Mouse (Mus musculus) left cerebral cortex, postnatal 25 days (tissue): Measurements from ENCODE around the gene Ofd1. TPM values are rescaled to one million over a fixed set of nuclear protein-coding genes. Genes with fewer than 3 reads are reported as not detected.
A peak's percentile ranks its signal among the peaks of the same experiment; 100 is the strongest.

Experiments
- DNase-seq, 2 experiments: peaks; one replicate each; pipeline ENCODE4 v3.0.0; 2022; ENCODE audit warnings: low spot score in 2 of 2, mixed read lengths in 1 of 2
- intact Hi-C: fragments of 180-260 bp; cut with DNase I; formaldehyde crosslinking; loops from one replicate; pipeline ENCODE4 v1.15.1; 2025
- total RNA-seq, 2 experiments: library from RNA; stranded (reverse); gene quantifications; 2 replicates each; pipeline ENCODE4 v1.2.3; 2021

The Ofd1 gene
- total RNA-seq, 2 experiments from 2014 or later: 4.2 to 4.7 TPM

GRCm38 (mm10) chrX:166365458-166366213 lies 74.9 kb downstream of the Ofd1 start:
- intact Hi-C loops: no loop called here
- no peak for DNase-seq

DNA sequence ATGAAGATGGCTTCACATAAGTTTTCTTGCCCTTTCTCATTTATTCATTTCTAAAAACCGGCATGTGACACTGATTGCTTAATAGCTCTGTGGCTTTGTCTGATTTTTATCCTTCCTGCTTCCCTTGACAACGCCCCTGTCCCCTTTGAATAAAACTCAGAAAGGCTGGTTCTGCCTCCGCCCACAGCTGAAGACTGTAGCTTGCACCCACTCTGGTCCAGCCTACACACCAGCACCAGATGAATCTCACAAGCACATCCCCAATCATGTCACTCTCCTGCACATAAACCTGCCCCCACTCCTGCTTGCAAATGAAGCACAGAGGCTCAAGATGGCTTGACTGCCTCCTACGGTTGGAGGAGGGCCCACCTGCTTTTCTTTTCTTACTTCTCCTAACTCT lies 80.0 kb downstream of the Ofd1 start:
- intact Hi-C loops: no loop called here
- DNase-seq: peak; percentile 43 to 90

- no peak for DNase-seq
- intact Hi-C loops: no loop called here
Observed at GRCm38 (mm10) chrX:166359927-166360440, 80.5 kb downstream of the Ofd1 start.

DNA sequence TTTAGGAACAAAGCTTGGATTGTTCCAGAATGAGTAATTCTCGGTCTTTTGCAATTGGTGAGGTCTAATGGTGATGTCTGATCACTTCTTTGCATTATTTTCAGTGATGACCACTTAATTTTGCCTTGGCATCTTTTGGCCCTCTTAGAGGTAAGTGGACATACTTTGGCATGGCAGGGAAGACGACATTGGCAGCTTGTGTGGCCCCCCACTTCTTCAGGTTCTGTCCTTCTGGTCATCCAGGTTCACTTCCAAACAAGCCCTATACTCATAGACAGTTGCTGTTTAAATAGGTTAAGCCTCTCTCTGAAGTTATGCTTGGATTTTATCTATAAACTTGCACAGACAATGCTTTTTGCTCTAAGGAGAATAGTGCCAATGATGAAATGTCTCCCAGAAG lies 81.5 kb downstream of the Ofd1 start:
- DNase-seq: no peak
- intact Hi-C loops: no loop called here

GRCm38 (mm10) chrX:166356276-166356675 lies 84.2 kb downstream of the Ofd1 start:
- intact Hi-C loops: loop anchor here (2.0 kb wide), 1 partner anchor 137 kb away; no protein-coding TSS in a partner anchor
- DNase-seq: no peak

GRCm38 (mm10) chrX:166354913-166355312 lies 85.6 kb downstream of the Ofd1 start:
- no peak for DNase-seq

DNA sequence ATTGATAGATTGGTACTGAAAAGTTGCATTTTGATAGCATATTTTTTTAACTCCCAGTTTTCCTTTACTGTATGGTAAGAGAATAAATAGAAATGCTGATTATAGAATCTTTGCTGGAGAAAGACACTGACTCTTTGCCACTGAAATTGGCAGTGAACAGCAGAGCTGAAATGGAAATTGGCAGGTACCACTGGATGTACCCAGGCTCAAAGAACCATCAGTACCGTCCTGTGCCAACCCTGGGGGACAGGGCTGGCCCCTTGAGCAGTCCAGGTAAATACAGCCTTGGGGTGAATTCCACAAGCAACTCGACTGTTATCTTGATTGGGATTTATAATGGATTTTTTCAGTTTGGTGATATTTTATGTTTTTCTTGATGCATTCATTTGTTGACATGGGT lies 87.1 kb downstream of the Ofd1 start:
- intact Hi-C loops: no loop called here
- no peak for DNase-seq

More at GRCm38 (mm10) chrX:166354913-166355312, 85.6 kb downstream of the Ofd1 start:
- intact Hi-C loops: no loop called here

DNA sequence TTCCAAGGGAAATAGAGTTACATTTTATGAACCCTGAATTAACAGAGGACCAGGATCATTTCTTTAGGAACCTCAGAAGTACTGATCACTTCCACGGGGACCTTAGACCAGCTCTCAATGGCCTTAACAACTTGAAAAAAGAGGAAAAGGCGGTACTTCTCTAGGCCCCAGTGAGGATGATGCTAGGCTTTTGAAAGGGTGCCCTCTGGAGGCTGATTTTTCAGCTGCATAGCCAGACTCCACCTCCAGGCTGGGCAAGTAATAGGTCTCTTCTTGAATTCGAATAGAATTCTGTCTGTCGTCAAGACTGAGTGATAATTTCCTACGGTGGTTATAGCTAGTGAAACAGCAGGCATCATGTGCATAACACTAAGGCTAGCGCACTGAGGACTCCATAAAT lies 88.7 kb downstream of the Ofd1 start:
- DNase-seq: peak; percentile 69 to 76
- intact Hi-C loops: no loop called here

- no peak for DNase-seq
- intact Hi-C loops: loop anchor here (5.0 kb wide), 1 partner anchor 176 kb away; the partner anchor contains the start of gene Gemin8
Observed at GRCm38 (mm10) chrX:166348634-166349033, 91.9 kb downstream of the Ofd1 start.

- intact Hi-C loops: loop anchor here (5.0 kb wide), 1 partner anchor 176 kb away; the partner anchor contains the start of gene Gemin8
- DNase-seq: no peak
Observed at GRCm38 (mm10) chrX:166348086-166348485, 92.4 kb downstream of the Ofd1 start.

DNA sequence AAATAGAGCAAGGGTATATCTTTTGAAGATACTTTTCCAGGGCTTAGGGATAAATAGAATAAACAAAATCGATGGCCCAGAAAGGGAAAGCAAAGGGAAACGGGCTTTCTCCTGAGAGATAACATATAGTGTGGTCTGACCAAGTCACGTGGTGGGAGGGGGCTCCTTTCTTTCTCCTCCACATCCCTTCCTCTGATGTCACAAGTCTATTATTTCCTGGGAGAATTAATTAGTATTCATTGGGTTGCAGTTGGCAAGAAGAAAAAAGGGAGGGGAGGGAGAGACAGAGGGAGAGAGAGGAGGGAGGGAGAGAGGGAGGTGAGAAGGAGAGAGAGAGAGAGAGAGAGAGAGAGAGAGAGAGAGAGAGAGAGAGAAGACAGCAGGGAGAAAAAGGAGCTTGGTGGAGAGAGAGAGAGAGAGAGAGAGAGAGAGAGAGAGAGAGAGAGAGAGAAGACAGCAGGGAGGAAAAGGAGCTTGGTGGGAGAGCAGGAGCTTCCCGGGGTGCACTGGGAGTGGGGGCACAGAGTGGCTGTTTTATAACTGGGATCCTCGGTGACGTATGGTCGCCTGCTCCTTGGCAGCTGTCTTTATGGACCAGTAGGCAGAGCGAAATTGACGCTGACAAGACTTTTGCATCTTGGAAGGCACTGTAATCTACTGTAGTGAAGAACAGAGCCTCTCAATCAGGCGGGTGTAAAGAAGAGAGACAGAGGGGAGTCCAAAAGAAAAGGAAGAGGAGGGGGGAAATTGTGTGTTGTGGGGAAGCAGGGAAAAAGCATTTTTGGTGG lies 96.1 kb downstream of the Ofd1 start:
- DNase-seq: peak; percentile 48 to 83
- intact Hi-C loops: loop anchor here (5.0 kb wide), 2 partner anchors 107 to 172 kb away; partner anchors contain the start of genes Gemin8 and Gpm6b

GRCm38 (mm10) chrX:166341795-166342194 lies 98.7 kb downstream of the Ofd1 start:
- intact Hi-C loops: loop anchor here (5.0 kb wide), 1 partner anchor 104 kb away; the partner anchor contains the start of gene Gpm6b
- DNase-seq: no peak

Other genes with a start within 250 kb of the Ofd1 start
- gene Gpm6b, start 201.8 kb downstream of the Ofd1 start, total RNA-seq: 100 to 1,000 TPM; 729 to 756 TPM
- gene Trappc2, start 130 bp downstream of the Ofd1 start, total RNA-seq: 10 to 100 TPM; 48.6 to 56.8 TPM
- 10 to 100 TPM; 37.4 to 39.4 TPM for gene Rab9, start 39.2 kb upstream of the Ofd1 start, total RNA-seq
- gene Tceanc, start 77.9 kb upstream of the Ofd1 start, total RNA-seq: 1 to 10 TPM; 1.7 to 1.8 TPM
- 1 to 10 TPM; 2.3 to 3.6 TPM for gene Egfl6, start 145.0 kb upstream of the Ofd1 start, total RNA-seq